Mouse (Mus musculus) megakaryocyte, embryonic 14.5 days (primary cell): ENCODE measurements around the gene Olfr1511. TPM values are rescaled to one million over a fixed set of nuclear protein-coding genes. Genes with fewer than 3 reads are reported as not detected.
"Not testable (repeated sequence)": the region's sequence is repeated elsewhere in the genome, so short reads cannot be mapped to it uniquely, and the experiment has no call there.

Experiments
- H3K27me3 ChIP-seq: replicated peaks from 2 replicates; pipeline ENCODE3; 2012; ENCODE audit warnings: inconsistent platforms
- H3K36me3 ChIP-seq: replicated peaks from 2 replicates; pipeline ENCODE3; 2012; ENCODE audit warnings: low read length, inconsistent platforms, mixed read lengths
- H3K4me1 ChIP-seq: 2 replicates; pipeline ENCODE4 v1.6.1; 2012; ENCODE audit warnings: inconsistent platforms
- H3K4me3 ChIP-seq: replicated peaks from 2 replicates; pipeline ENCODE3; 2012; ENCODE audit warnings: moderate library complexity, mild to moderate bottlenecking, inconsistent platforms
- H3K9me3 ChIP-seq: 2 replicates; pipeline ENCODE4 v1.6.1; 2012; ENCODE audit warnings: inconsistent platforms
- FLI1 ChIP-seq: IDR thresholded peaks from 2 replicates; pipeline ENCODE4 v1.6.1; 2012; ENCODE audit warnings: low read length, inconsistent platforms, mixed read lengths
- GATA1 ChIP-seq: IDR thresholded peaks from 3 replicates; pipeline ENCODE4 v1.6.1; 2012; ENCODE audit warnings: mixed read lengths, low read length, inconsistent platforms, borderline replicate concordance
- polyA plus RNA-seq: library from polyadenylated mRNA; stranded (reverse); fragments of >175 nt; gene quantifications from 2 replicates; pipeline ENCODE4 v1.2.3, GENCODE M21; 2012; ENCODE audit warnings: low replicate concordance; ENCODE audit not compliant: insufficient read depth

Gene Olfr1511
- not detected in 2 replicates for polyA plus RNA-seq

GRCm38 (mm10) chr14:52397279-52397678 is at the start of gene Olfr1511:
TSS of gene Olfr1511 (minus strand) at chr14:52397379.
- Histone ChIP-seq H3K9me3 (no peaks in the 10 kb centered on the region), H3K4me3 (no peak within 1 kb of the TSS), H3K36me3 (no peaks in the 10 kb centered on the region), H3K4me1 (no peaks in the 10 kb centered on the region), H3K27me3 (no peaks in the 10 kb centered on the region)
- TF ChIP-seq GATA1 (no peak), FLI1 (no peak)

GRCm38 (mm10) chr14:52442690-52443089 is 45.5 kb upstream of the Olfr1511 start, which contains the start of gene Olfr1509:
TSS of gene Olfr1509 (plus strand) at chr14:52442990.
- no peak within 1 kb of the TSS for H3K4me3 ChIP-seq
- no peak for TF ChIP-seq FLI1
- no peak for TF ChIP-seq GATA1
- no peaks in the 10 kb centered on the region for H3K9me3 ChIP-seq
- H3K4me1 ChIP-seq: peaks cover 3% of the 10 kb centered on the region; the same call in 1 of the 2 replicates
- no peaks in the 10 kb centered on the region for H3K27me3 ChIP-seq
- H3K36me3 ChIP-seq: no peaks in the 10 kb centered on the region

- H3K27me3 ChIP-seq: no peaks in the 10 kb centered on the region
- no peaks in the 10 kb centered on the region for H3K36me3 ChIP-seq
- no peaks in the 10 kb centered on the region for H3K4me1 ChIP-seq
- no peak for TF ChIP-seq FLI1
- no peak for TF ChIP-seq GATA1
- peaks cover 4% of the 10 kb centered on the region for H3K9me3 ChIP-seq
- H3K4me3 ChIP-seq: no peak overlapping the region
Measured at GRCm38 (mm10) chr14:52427686-52428085, 30.5 kb upstream of the Olfr1511 start.

- TF ChIP-seq FLI1 (no peak), GATA1 (no peak)
- Histone ChIP-seq H3K4me1 (no peaks in the 10 kb centered on the region), H3K4me3 (no peak within 1 kb of the TSS), H3K9me3 (peaks cover 6% of the 10 kb centered on the region), H3K27me3 (no peaks in the 10 kb centered on the region), H3K36me3 (no peaks in the 10 kb centered on the region)
Measured at GRCm38 (mm10) chr14:52414273-52414672, 17.1 kb upstream of the Olfr1511 start, which contains the start of gene Olfr1510. TSS of gene Olfr1510 (minus strand) at chr14:52414373.

GRCm38 (mm10) chr14:52410142-52410919 is 13.2 kb upstream of the Olfr1511 start:
- H3K27me3 ChIP-seq, H3K36me3 ChIP-seq, H3K4me1 ChIP-seq, H3K4me3 ChIP-seq: not testable (repeated sequence)
- H3K9me3 ChIP-seq: peaks cover 11% of the 10 kb centered on the region

GRCm38 (mm10) chr14:52390084-52390848 is 6.9 kb downstream of the Olfr1511 start:
- not testable (repeated sequence) for H3K27me3 ChIP-seq, H3K4me1 ChIP-seq, H3K9me3 ChIP-seq, H3K4me3 ChIP-seq, H3K36me3 ChIP-seq

GRCm38 (mm10) chr14:52379068-52379467 is 18.1 kb downstream of the Olfr1511 start, which contains the start of gene Olfr1512:
TSS of gene Olfr1512 (minus strand) at chr14:52379168.
- no peaks in the 10 kb centered on the region for H3K9me3 ChIP-seq
- no peaks in the 10 kb centered on the region for H3K4me1 ChIP-seq
- no peaks in the 10 kb centered on the region for H3K27me3 ChIP-seq
- no peaks in the 10 kb centered on the region for H3K36me3 ChIP-seq
- TF ChIP-seq FLI1 (no peak), GATA1 (no peak)
- H3K4me3 ChIP-seq: no peak within 1 kb of the TSS

GRCm38 (mm10) chr14:52368741-52369140 is 28.4 kb downstream of the Olfr1511 start:
- H3K4me3 ChIP-seq: no peak overlapping the region
- H3K36me3 ChIP-seq: no peaks in the 10 kb centered on the region
- H3K9me3 ChIP-seq: no peaks in the 10 kb centered on the region
- no peaks in the 10 kb centered on the region for H3K4me1 ChIP-seq
- H3K27me3 ChIP-seq: no peaks in the 10 kb centered on the region
- TF ChIP-seq GATA1 (no peak), FLI1 (no peak)

- no peaks in the 10 kb centered on the region for H3K27me3 ChIP-seq
- TF ChIP-seq FLI1 (no peak), GATA1 (no peak)
Measured at GRCm38 (mm10) chr14:52356308-52356707, 40.9 kb downstream of the Olfr1511 start, which contains the start of gene Olfr1513. TSS of gene Olfr1513 (minus strand) at chr14:52356408.

More at GRCm38 (mm10) chr14:52356308-52356707, 40.9 kb downstream of the Olfr1511 start, which contains the start of gene Olfr1513:
- H3K4me1 ChIP-seq: no peaks in the 10 kb centered on the region
- H3K9me3 ChIP-seq: no peaks in the 10 kb centered on the region
- no peaks in the 10 kb centered on the region for H3K36me3 ChIP-seq
- H3K4me3 ChIP-seq: no peak within 1 kb of the TSS

Other genes with a start within 250 kb of the Olfr1511 start
- gene Supt16, start 200.0 kb downstream of the Olfr1511 start, polyA plus RNA-seq: 2.4 and 9.0 TPM in 2 replicates
- gene Chd8, start 139.6 kb downstream of the Olfr1511 start, polyA plus RNA-seq: 5.5 and 6.5 TPM in 2 replicates
- gene Tox4, start 118.2 kb downstream of the Olfr1511 start, polyA plus RNA-seq: 9.7 and 15.1 TPM in 2 replicates
- gene Rab2b, start 117.8 kb downstream of the Olfr1511 start, polyA plus RNA-seq: 0.45 and 1.5 TPM in 2 replicates
- gene Mettl3, start 92.3 kb downstream of the Olfr1511 start, polyA plus RNA-seq: 2.5 TPM in 1 of 2 replicates, not detected in the other
- 0.02 TPM in 1 of 2 replicates, not detected in the other for gene Sall2, start 68.6 kb downstream of the Olfr1511 start, polyA plus RNA-seq
- gene Olfr1513, start 41.0 kb downstream of the Olfr1511 start, polyA plus RNA-seq: 0.32 TPM in 1 of 2 replicates, not detected in the other
- gene Olfr1512, start 18.2 kb downstream of the Olfr1511 start, polyA plus RNA-seq: not detected in 2 replicates
- gene Olfr1510, start 17.0 kb upstream of the Olfr1511 start, polyA plus RNA-seq: not detected in 2 replicates
- gene Olfr1509, start 45.6 kb upstream of the Olfr1511 start, polyA plus RNA-seq: not detected in 2 replicates
- not detected in 2 replicates for gene Olfr1508, start 70.1 kb upstream of the Olfr1511 start, polyA plus RNA-seq
- not detected in 2 replicates for gene Olfr1507, start 98.4 kb upstream of the Olfr1511 start, polyA plus RNA-seq